Mouse (Mus musculus) cerebellum, postnatal 25 days (tissue): ENCODE measurements at regions not wholly inside any gene's neighbourhood (a gene's known extent, or its start where the extent isn't known, plus 50 kb on each side); places are given as distances from the start of the nearest gene placed in this dataset.
"Not testable (repeated sequence)": the region's sequence is repeated elsewhere in the genome, so short reads cannot be mapped to it uniquely, and the experiment has no call there.

Experiments used
- DNase-seq, 2 experiments: peaks; one replicate each; pipeline ENCODE4 v3.0.0; 2021; ENCODE audit warnings: mixed read lengths in 2 of 2

DNA sequence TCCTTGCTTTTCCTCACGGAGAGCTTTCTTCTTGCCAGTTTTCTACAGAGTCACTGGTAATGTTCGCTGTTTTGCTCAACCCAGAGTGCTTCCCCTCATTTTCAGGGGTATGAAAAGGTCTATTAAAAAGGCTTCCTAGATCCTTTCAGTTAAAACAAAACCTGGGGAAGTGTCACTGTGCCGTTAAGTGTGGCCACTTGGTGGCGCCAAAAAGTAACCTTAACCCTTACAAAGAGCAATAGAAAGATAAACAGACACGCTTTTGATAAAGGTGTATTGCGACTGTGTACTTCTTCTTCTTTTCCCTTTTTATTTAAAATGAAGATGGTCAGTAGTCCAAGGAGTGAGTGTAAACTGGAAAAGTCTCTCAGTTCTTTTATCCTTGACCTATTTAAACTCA lies 145.2 kb upstream of the Smlr1 start:
- DNase-seq, result peak; percentile 38 to 66

DNA sequence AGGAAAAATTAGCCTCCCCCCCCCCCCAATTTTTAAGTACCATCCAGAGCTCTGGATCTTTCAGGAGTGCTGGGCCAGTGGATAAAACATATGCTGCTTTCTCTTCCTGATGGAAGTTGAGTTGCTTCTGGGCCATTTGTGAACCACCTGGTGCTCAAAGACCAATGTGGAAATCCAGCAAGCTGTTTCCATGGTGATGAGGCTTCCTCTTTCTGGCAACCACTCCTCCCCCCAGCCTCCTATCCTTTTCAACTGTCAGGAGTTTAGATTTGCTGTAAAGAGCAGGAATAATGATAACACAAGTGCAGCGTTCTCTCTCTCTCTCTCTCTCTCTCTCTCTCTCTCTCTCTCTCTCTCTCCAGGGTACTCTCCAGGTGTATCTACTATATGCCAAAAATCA lies 141.8 kb upstream of the Smlr1 start:
- DNase-seq, result no peak

DNA sequence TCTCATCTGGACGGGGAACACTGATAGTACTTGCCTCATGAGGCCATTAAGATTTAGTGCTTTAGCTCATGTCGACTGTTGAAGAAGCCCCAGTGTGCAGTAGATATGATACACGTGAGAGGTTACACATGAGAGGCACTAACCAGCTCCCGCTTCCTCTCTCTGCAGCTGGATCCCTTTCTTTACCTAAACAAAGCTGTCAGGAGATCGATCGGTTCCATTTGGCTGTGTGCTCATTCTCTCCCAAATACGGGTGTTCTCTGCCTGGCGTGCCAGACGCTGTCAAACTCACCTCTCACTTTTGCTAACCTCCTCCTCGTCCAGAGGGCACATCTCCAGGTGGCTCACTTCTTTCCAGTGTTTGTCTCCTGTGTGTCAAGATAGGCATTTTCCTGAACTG lies 139.3 kb upstream of the Smlr1 start:
- no peak for DNase-seq

DNA sequence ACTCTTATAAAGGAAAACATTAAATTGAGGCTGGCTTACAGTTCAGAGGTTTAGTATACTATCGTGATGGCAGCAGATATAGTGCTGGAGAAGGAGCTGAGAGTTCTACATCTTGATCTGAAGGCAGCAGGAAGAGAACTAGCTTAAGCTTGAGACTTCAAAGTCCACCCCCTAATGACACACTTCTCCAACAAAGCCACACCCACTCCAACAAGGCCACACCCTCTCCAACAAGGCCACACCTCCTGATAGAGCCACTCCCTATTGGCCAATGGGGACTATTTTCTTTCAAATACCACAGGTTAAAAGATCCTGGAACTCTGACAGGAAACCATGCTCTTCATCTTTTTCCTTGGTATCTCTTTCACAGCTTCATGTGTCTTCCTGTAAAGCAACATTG lies 134.0 kb upstream of the Smlr1 start:
- DNase-seq, result no peak

DNA sequence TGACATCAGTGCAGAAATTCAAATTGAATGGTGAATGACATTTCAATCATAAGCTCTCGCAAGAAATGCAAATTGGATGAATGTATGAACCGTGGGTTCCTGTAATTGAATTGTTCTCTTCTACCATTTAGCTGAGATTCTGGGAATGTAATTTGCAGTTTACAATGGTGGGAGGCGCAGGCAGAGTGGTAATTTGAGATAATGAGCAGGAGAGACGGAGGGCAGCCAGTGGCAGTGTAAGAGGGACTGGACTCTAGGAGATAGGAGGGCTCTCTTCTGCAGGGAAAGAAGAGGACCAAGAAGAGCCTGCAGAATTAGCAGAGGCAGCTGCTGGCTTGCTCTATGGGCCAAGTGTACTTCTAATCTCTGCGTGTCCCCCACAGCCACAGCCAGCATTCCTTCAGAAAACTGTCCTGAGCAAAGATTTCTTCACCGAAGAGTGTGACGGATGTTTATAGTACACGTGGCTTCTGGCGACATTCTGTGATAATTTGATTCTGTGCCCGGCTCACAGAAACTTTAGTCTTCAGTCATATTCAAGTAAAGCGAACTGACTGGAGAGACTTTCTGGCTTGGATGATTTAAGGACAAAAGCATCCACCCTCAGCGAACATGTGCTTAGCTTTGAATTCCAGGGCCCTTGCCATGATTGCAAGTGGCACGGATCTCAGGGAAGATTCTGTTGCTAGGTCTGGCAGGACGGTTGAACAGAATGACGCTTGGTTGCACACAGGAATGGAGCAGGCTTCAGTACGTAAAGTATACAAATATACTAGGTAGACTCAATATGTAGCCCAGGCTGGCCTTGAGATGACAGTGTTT lies 116.9 kb upstream of the Smlr1 start:
- DNase-seq, result no peak

GRCm38 (mm10) chr10:25647740-25648139 lies 111.7 kb upstream of the Smlr1 start:
- DNase-seq, result no peak

GRCm38 (mm10) chr10:25643518-25643993 lies 107.5 kb upstream of the Smlr1 start:
- DNase-seq, result no peak

DNA sequence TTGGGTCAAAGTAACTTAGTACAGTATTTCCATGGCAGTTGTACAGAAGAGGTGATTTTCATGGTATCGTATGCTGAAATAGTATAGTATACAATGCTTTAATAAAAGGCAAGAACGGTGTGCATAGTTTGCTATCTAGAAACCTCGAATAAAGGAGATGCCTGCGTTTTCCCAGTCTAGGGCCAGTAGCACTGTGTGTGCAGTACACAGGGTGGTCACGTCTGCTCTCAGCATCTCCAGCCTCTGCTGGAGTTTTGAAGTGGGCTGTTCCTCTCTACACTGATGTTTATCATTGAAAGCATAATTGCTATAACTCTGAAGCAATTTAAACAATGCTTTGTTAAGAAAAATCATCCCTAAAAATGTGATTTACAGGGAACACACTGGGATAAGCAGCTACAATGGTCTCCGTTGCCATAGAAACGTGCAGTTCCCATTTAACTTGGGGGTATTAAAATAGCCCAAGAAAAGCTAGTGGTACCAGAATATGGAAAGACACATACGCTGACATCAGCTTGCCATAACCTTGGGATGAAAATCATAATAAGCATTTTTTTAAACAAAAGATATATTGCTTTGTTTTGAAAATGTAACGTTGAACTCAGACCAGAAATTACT lies 106.1 kb upstream of the Smlr1 start:
- DNase-seq, result no peak

DNA sequence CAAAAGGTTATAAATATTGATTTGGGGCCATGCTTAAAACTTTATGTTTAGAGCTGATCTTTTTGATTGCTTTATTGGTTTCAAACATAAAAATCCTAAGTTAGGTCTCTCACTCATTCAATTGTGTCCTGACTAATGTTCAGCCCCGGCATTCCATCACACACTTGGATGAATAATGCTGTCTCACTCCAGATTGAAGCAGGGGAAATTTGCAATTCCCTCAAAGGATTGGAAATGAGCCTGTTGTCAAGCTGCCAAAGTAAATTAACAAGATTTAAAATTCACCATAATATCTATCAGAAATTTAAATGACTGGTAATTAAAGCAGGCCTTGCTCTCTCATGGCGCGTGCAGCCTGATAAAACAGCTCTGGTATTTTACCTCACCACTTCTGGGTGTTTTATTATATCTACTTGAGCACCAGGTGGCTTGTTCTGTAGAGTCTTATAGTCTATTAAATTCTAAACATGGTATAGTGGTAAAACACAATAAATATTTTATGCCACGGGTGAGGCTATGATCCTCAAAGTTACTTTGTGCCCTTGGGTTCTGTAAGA lies 97.1 kb upstream of the Smlr1 start:
- no peak for DNase-seq

DNA sequence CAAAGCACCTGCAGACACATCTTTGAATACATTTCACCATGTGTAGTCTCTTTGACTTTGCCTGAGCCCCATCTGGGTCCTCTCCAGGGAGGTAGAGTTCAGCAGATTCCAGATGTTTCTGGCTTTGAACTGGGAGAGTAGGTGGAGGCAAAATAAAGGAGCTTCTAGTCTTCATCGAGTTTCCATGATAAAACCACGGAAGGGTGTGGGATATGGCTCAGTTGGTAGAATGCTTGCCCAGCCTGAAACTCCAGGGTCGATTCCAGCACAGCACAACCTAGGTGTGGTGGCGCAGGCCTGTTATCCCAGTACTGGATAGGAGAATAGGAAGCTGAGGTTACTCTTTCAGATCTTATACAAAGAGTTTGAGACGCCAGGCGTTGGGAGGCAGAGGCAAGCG lies 96.2 kb upstream of the Smlr1 start:
- no peak for DNase-seq

DNA sequence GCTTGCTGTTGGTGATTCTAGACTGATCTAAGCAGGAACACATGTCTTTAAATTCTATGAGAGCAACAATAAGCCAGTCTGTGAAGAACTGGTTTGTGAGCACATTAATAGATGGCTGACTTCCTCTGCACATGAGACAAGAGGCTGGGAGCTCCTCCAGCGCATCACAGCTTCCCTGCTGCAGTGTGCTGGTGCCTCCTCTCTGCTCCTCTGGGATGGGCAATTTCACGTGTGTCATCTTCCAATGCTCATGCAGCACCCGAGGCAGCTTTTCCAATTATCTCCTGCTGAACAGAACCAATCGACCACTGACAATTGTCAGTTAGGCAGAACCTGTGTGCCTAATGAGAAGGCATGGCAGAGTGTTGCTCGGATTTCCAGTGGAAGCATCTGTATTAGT lies 86.5 kb upstream of the Smlr1 start:
- no peak for DNase-seq

- DNase-seq, result not testable (repeated sequence)
Measured at GRCm38 (mm10) chr10:25621747-25622134, 85.7 kb upstream of the Smlr1 start.

- no peak for DNase-seq
Measured at GRCm38 (mm10) chr10:25620939-25621746, 85.1 kb upstream of the Smlr1 start.

GRCm38 (mm10) chr10:25619702-25620101 lies 83.6 kb upstream of the Smlr1 start:
- no peak for DNase-seq

DNA sequence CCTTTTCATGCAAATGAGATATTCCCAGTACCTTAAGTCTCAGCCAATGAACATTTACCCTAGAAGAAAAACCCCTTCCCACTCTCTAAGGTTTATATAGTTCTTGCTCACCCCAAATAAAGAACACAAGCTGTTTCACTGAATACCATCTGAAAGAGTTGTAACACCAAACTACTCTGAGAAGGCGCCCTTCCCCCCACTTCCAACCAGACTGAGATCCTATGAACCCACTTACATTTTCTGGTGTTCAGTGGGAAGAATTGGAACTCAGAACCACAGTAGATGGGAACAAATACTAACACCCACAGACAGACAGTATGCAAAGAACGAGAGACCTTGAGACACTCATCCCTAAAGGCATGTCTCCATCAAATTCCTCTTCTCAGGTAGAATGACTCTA lies 65.4 kb upstream of the Smlr1 start:
- DNase-seq, result no peak

- DNase-seq, result no peak
Measured at GRCm38 (mm10) chr10:25589316-25589645, 53.2 kb upstream of the Smlr1 start.

DNA sequence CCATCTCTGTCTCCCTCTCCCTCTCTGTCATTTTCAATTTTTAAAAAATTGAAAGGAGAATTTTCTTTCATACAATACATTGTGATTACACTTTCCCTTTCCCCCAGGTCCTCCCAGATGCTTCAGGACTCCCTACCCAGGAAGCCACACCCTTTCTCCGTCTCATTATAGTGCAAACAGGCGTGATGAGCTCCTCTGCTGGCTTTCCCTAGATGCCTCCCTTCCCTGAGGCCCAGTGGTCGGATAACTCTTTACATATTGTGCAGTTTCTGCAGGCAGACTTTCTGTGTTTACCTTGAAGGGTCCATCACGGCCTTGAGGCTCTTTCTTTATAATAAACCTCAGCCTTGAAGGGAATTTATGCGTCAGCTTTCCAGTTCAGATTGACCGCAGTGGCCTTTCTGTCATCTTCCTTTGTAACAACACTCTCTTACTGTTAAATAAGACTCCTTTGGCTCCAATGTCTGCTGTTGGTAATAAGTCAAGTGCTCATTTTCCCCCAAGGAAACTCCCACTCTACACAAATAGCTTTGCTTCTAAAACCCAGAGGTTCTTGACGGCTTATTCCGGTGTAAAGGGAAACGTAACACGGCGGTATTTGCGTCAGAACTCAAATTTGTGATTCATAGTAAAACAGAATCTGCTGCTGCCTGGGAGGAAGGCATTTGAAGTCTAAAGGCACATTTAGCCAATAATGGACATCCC lies 52.7 kb upstream of the Smlr1 start:
- DNase-seq, result no peak
